Mouse (Mus musculus) c-Kit-positive CD71-positive TER-119-positive erythroid progenitor cells, embryonic 14.5 days (primary cell): ENCODE measurements around the gene Sema6d.

ENCODE experiments used
- DNase-seq: peaks from one replicate; pipeline ENCODE4 v3.0.0-alpha.2; 2013; ENCODE audit warnings: low spot score

The Sema6d gene

DNA sequence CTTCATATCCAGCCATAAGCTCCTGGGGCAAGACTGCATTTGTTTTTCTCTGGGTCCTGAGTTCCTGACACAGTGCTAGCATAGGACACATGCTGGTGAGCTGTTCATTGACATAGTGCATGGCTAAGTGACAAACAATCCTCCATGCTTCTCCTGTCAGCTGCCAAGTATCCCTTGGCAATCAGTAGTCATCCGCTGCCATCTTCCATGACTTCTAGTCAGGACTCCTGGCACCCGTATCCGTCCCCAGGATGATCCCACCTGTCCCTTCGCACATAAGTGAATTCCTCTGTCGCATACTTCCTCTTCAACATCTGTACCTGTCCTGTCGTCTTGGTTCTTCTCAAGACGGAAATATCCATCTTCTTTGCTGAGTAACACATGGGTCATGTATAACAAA lies 468.3 kb downstream of the Sema6d start:
- DNase-seq: no peak

GRCm38 (mm10) chr2:124561668-124562067 lies 471.9 kb downstream of the Sema6d start:
- no peak for DNase-seq

GRCm38 (mm10) chr2:124562091-124562490 lies 472.3 kb downstream of the Sema6d start:
- DNase-seq: no peak

DNA sequence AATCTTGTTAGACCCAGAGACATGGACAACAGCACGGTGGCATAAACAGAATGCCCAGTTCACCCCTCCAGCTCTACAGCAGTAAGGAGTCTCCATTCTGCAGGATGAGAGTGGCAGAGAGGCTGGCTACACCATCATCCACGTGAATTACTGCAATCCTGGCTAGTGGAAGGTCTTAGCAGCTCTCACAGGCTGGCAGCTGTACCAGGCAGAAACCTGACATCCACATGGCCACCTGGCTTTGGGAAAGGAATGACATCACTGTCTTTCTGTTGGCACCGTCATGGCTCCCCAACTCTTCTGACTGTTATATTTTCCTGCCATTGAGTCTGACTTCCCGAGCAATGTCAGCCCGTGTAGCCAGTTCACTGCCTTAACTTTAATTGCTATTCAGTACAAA lies 474.0 kb downstream of the Sema6d start:
- DNase-seq: no peak

DNA sequence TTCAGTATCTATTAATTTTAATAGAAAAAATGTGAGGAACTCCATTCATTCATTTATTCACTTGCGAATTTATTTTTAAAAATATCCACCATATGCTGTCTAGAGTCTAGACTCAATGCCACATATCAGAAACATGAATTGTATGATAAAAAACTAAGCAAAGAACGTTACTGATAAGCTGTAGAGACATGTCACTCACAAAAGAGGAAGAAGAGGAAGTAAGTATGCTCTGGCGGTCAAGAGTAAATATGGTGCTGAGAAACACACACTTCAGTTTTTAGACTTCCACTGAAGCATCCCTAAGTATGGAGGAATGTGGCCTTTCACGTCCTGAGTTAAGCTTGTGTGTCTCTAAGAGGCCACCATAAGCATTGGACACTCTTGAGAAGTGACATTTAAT lies 484.0 kb downstream of the Sema6d start:
- no peak for DNase-seq

GRCm38 (mm10) chr2:124576053-124576452 lies 486.3 kb downstream of the Sema6d start:
- DNase-seq: no peak

- DNase-seq: no peak
These were observed 493.8 kb downstream of the Sema6d start for GRCm38 (mm10) chr2:124583561-124583960.

GRCm38 (mm10) chr2:124592750-124593149 lies 503.0 kb downstream of the Sema6d start:
- no peak for DNase-seq

DNA sequence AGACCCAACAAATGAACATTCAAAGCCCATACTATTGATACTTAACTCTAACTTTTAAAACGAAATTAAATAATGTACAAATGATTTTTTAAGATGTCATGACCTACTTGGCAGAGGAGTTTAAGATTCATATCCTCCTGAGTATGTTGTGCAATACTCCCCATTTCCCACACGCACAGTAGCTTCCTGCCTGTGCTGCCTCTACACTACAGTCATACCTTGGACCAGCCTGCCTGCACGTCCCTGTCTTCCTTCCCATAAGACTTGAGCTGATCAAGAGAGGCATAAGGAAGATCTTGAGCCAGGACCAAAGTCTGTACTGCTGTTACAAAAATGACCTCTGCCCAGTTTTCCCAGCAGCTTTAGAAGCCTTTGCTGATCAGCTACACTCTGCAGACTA lies 509.2 kb downstream of the Sema6d start:
- DNase-seq: no peak

DNA sequence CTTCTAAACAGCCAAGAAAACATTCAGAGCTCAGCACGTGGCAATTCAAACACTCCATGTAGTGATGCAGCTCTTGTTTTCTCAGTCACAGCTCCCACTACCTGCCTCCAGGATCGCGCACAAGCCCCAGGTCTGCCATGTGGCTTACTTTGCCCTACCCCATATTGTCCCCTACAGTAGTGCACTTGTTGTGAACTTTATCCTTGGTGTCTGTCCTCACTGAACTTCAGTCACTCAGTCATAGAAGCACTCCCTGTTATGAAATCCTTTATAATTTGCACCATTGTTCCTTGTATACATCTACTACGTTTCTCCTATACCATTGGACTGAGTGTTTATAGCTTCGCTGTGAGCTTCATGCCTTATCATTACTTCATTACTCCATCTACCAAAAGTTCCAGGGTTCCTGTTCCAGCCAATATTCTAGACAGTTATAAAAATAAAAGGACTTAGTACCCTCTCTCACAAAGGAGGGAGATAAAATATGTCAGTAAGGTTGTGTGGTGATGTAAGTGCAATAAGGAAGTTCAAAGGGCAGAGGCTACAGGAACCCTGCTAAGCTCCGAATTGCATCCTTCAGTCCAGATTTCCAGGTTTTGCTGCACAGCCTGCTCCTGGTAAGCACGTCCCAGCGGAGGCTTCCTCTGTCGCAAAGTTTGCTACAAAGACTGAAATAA lies 512.1 kb downstream of the Sema6d start:
- no peak for DNase-seq

DNA sequence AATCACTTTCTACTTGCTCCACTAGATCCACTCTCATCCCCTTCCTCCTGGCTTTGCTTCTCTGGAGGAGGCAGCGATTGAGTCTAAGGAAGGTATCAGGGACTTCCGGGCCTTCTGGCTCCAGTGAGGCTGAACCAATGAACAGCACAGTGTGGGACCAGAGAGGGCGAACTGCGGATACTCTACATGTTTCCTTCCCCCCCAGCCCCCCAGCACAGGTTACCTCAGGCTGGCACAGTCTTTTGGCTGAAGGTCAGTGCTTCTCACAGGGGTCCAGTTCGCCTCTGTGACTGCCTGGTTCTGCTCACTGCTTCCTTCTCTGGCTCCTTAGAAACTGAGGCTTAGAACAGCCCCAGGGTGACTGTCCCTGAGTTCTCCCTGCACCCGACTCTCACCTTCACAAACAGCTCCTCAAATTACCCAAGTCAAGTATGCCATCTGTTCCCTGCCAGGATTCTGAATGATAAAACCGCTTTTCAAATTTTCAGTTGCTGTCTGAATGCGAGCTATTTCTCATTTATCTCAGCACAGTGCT lies 512.7 kb downstream of the Sema6d start:
- DNase-seq: no peak

- DNase-seq: no peak
These were observed 515.6 kb downstream of the Sema6d start for GRCm38 (mm10) chr2:124605341-124605740.

GRCm38 (mm10) chr2:124607986-124608385 lies 518.2 kb downstream of the Sema6d start:
- no peak for DNase-seq

DNA sequence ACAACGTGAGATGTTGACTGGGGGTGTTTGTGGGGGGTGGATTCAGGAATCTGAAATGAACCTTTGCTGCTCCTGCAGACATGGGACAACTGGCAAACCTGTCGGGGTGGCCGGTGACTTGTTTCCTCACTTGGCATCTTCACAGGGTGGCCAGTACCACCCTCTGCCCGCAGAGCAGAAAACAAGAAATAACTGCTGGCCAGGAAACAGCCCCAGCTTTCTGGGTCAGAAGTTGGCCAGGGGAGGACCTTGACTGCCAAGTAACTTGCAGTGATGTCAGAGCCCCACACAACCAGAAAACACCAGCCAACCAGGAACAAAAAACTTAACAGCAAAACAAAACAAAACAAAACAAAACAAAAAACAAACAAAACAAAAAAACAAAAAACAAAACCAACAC lies 518.8 kb downstream of the Sema6d start:
- DNase-seq: no peak

DNA sequence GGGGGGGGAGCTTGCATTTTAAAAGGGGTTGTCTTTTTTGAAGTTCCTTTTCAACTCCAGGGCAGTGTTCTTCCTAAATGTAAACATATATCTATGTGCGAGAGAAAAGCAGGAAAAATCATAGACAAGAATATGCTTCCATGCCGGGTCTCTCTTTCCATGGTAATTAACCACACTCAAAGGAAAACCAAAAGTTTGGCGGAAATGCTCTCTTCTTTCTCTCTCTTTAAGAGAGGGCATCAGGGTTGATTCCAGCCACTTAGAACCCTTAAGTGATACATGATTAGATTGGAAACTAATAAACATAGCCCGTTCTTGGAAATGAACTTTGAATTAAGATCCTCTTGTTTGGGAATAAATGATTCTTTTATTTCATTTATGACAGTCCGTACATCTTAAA lies 519.2 kb downstream of the Sema6d start:
- DNase-seq: no peak

GRCm38 (mm10) chr2:124609711-124610585 lies 520.2 kb downstream of the Sema6d start:
- no peak for DNase-seq

- DNase-seq: no peak
These were observed 520.9 kb downstream of the Sema6d start for GRCm38 (mm10) chr2:124610586-124611105.

DNA sequence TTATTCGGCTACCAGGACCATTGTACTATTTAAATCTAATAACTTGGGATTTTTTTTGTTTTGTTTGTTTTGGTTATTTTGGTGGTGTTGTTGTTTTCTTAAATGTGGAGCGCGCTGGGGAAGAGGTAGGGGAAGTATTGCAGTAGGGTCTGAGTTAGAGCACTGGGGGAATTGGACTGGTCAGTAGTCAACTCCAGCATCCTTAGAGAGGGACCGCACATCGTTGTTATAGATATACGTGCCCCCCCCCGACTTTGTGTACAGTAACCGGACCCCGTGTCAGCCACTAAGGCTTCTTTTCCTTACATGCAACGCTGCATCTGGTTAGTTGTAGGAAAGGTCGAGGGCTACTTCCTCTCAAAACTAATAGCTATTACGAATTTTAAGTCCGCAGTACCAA lies 521.5 kb downstream of the Sema6d start:
- no peak for DNase-seq

DNA sequence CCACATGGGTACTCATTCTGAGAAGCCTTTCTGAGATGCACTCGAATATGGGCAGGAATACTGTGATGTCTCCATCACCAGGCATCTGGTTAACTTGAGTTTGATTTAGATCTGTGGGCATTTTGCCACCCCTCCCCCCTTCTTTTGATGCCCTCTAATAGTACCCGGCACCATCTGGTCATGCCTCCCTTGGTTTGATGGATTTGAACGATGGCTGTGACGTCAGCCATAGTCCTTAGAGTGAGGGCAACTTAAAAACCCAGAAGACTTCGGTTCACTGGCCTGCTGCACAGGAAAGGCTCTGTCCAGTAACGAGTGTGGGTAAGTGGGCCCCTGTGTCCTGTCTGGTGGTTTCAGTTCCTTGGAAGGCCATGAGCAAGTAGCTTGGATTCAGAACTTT lies 522.5 kb downstream of the Sema6d start:
- DNase-seq: no peak

GRCm38 (mm10) chr2:124612727-124613510 lies 523.1 kb downstream of the Sema6d start:
- DNase-seq: no peak

- no peak for DNase-seq
These were observed 524.0 kb downstream of the Sema6d start for GRCm38 (mm10) chr2:124613671-124614210.

DNA sequence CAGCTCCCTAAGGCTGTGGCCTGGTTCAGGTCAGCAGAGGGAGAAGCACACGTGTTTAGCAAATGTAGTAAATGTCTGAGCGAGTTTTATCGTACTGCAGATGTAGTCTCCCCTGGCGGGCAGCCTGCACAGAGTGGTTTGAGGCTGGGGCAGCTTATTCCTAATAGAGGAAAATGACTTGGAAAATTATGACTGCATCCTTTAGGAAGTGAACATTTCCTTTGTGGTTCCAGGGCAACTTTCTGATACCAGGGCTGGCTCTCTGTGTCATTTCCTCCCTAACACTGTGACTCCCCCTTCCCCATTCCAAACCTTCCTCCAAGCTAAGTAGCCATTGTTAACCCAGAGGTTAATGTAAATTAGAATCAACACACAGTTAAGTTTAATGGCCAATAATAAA lies 527.0 kb downstream of the Sema6d start:
- DNase-seq: no peak
